ENCODE assay signal across 8 mouse cellular contexts in genomic region chr3:95653473-95654034, GRCm38 (mm10). TPM values are rescaled to one million over a fixed set of nuclear protein-coding genes. Genes with fewer than 3 reads are reported as not detected.
A peak's percentile ranks its signal among the peaks of the same experiment; 100 is the strongest.
DNase-seq lines count a peak whose midpoint lies in the region; ATAC-seq and TF ChIP-seq lines count a peak whose summit lies in the region.

No protein-coding gene starts in this region.

- no peaks in the 10 kb centered on the region for H3K9me3 ChIP-seq in forebrain, postnatal 0 days (ENCODE audit: low read length)
- H3K9me3 ChIP-seq in forebrain, embryonic 11.5 days (ENCODE audit: control insufficient read depth, low read length): no peaks in the 10 kb centered on the region
- no peaks in the 10 kb centered on the region for H3K9me3 ChIP-seq in CH12.LX (replicated peaks; ENCODE audit: low read length)
- no peaks in the 10 kb centered on the region for H3K9me3 ChIP-seq in heart, embryonic 13.5 days
- H3K9me3 ChIP-seq in lung, postnatal 0 days (ENCODE audit: low read length): no peaks in the 10 kb centered on the region

- H3K4me2 ChIP-seq in forebrain, postnatal 0 days (ENCODE audit: low read depth): no peak overlapping the region
- H3K4me2 ChIP-seq in forebrain, embryonic 11.5 days (ENCODE audit: low read depth, low read length, severe bottlenecking): no peak overlapping the region
- H3K4me2 ChIP-seq in CH12.LX (ENCODE audit: insufficient read depth, low read depth, poor library complexity, severe bottlenecking): no peak overlapping the region
- H3K4me2 ChIP-seq in heart, embryonic 13.5 days: peak overlapping the region; percentile 22
- H3K4me2 ChIP-seq in lung, postnatal 0 days (replicated peaks; ENCODE audit: low read depth, low read length): peak overlapping the region; percentile 23; the same call in 1 of the 2 replicates

- TF ChIP-seq EP300 in CH12.LX (IDR thresholded peaks at IDR 0.05; ENCODE audit: low read length): no peak
- peak; percentile 82; the same call in 1 of the 2 replicates for TF ChIP-seq EP300 in lung, postnatal 0 days (IDR thresholded peaks at IDR 0.05)

- H3K27me3 ChIP-seq in forebrain, postnatal 0 days (ENCODE audit: insufficient read depth, low read length): no peaks in the 10 kb centered on the region
- H3K27me3 ChIP-seq in forebrain, embryonic 11.5 days (ENCODE audit: control insufficient read depth, insufficient read depth, low read length): no peaks in the 10 kb centered on the region
- H3K27me3 ChIP-seq in CH12.LX (replicated peaks): no peaks in the 10 kb centered on the region
- no peaks in the 10 kb centered on the region for H3K27me3 ChIP-seq in heart, embryonic 13.5 days (replicated peaks)
- H3K27me3 ChIP-seq in lung, postnatal 0 days (replicated peaks; ENCODE audit: insufficient read depth, low read length): no peaks in the 10 kb centered on the region

- TF ChIP-seq POLR2A in CH12.LX (IDR thresholded peaks at IDR 0.05; ENCODE audit: low read depth, low read length): no peak

- dilution Hi-C loops in CH12.LX (cut with MboI; ENCODE audit: extremely low pct_ligation_motif_present, extremely low pct_unique_long_range_greater_than_20kb, low sequenced_read_pairs): no loop called here

- in situ Hi-C loops in CH12.LX (cut with MboI; ENCODE audit: low pct_ligation_motif_present, low pct_unique_long_range_greater_than_20kb, low sequenced_read_pairs): loop anchor here (10.0 kb wide), 1 partner anchor 571 kb away; the partner anchor contains the start of genes Hist2h2ac and Hist2h2be

- DNase-seq in forebrain, postnatal 0 days: peak; percentile 50
- no peak for DNase-seq in forebrain, embryonic 11.5 days (ENCODE audit: low spot score)
- no peak for DNase-seq in CH12.LX (ENCODE audit: extremely low read depth)
- peak; percentile 99 for DNase-seq in lung, postnatal 0 days (ENCODE audit: low spot score)
- no peak for DNase-seq in cerebellum, postnatal 4 days (ENCODE audit: low spot score in 2 of 2)
- DNase-seq in thymus, adult 18-20 months: no peak

- no peak for TF ChIP-seq CTCF in forebrain, postnatal 0 days (IDR thresholded peaks at IDR 0.05; ENCODE audit: low read depth)
- no peak for TF ChIP-seq CTCF in CH12.LX (conservative IDR thresholded peaks at IDR 0.05 in 1 of 2, IDR thresholded peaks at IDR 0.05 in 1 of 2; ENCODE audit: low read depth in 2 of 2, low read length in 2 of 2)
- no peak for TF ChIP-seq CTCF in lung, postnatal 0 days (IDR thresholded peaks at IDR 0.05)

- no peak overlapping the region for H3K4me3 ChIP-seq in forebrain, postnatal 0 days (ENCODE audit: low read depth, low read length)
- no peak overlapping the region for H3K4me3 ChIP-seq in forebrain, embryonic 11.5 days (ENCODE audit: low read depth, low read length)
- no peak overlapping the region for H3K4me3 ChIP-seq in CH12.LX (replicated peaks in 1 of 3; ENCODE audit: low read depth in 2 of 3, low read length in 2 of 3, poor library complexity in 1 of 3)
- no peak overlapping the region for H3K4me3 ChIP-seq in heart, embryonic 13.5 days
- H3K4me3 ChIP-seq in lung, postnatal 0 days (ENCODE audit: low read depth, low read length): no peak overlapping the region

- no peaks in the 10 kb centered on the region for H3K79me2 ChIP-seq in CH12.LX (replicated peaks; ENCODE audit: control insufficient read depth, extremely low read depth, insufficient read depth, poor library complexity, severe bottlenecking)

- no peak for TF ChIP-seq RAD21 in CH12.LX (IDR thresholded peaks at IDR 0.05; ENCODE audit: low read depth, low read length)

- no peak overlapping the region for H3K9ac ChIP-seq in forebrain, postnatal 0 days
- H3K9ac ChIP-seq in forebrain, embryonic 11.5 days (ENCODE audit: low read length): no peak overlapping the region
- H3K9ac ChIP-seq in CH12.LX (ENCODE audit: insufficient read depth, low read depth): 0 out of 2 replicates have a peak overlapping the region, but pooled peaks have one; percentile 47
- peak overlapping the region; percentile 37; the same call in 1 of the 2 replicates for H3K9ac ChIP-seq in heart, embryonic 13.5 days
- peak overlapping the region; percentile 29; the same call in 1 of the 2 replicates for H3K9ac ChIP-seq in lung, postnatal 0 days (replicated peaks; ENCODE audit: low read depth)

- H3K4me1 ChIP-seq in forebrain, postnatal 0 days (ENCODE audit: insufficient read depth): no peaks in the 10 kb centered on the region
- H3K4me1 ChIP-seq in forebrain, embryonic 11.5 days (replicated peaks; ENCODE audit: control insufficient read depth, insufficient read depth, low read length): no peaks in the 10 kb centered on the region
- peaks cover 24 to 85% of the 10 kb centered on the region in 2 experiments for H3K4me1 ChIP-seq in CH12.LX (ENCODE audit: control insufficient read depth in 1 of 2, insufficient read depth in 2 of 2)
- peaks cover 39% of the 10 kb centered on the region for H3K4me1 ChIP-seq in heart, embryonic 13.5 days
- H3K4me1 ChIP-seq in lung, postnatal 0 days (ENCODE audit: insufficient read depth, low read depth, low read length): peaks cover 21% of the 10 kb centered on the region

- no peak overlapping the region for H3K27ac ChIP-seq in forebrain, postnatal 0 days (ENCODE audit: low read depth, low read length)
- H3K27ac ChIP-seq in forebrain, embryonic 11.5 days (ENCODE audit: low read depth, low read length): no peak overlapping the region
- H3K27ac ChIP-seq in CH12.LX (ENCODE audit: insufficient read depth, low read depth): peak overlapping the region; percentile 35; the same call in 1 of the 2 replicates
- H3K27ac ChIP-seq in heart, embryonic 13.5 days (replicated peaks): peak overlapping the region; percentile 59
- H3K27ac ChIP-seq in lung, postnatal 0 days (ENCODE audit: low read length): peak overlapping the region; percentile 87

- H3K36me3 ChIP-seq in forebrain, postnatal 0 days (ENCODE audit: insufficient read depth): no peaks in the 10 kb centered on the region
- H3K36me3 ChIP-seq in forebrain, embryonic 11.5 days (ENCODE audit: control insufficient read depth, insufficient read depth, low read length): no peaks in the 10 kb centered on the region
- H3K36me3 ChIP-seq in CH12.LX (replicated peaks in 1 of 2; ENCODE audit: control insufficient read depth in 1 of 2, insufficient read depth in 1 of 2, low read length in 1 of 2): no peaks in the 10 kb centered on the region
- no peaks in the 10 kb centered on the region for H3K36me3 ChIP-seq in heart, embryonic 13.5 days
- no peaks in the 10 kb centered on the region for H3K36me3 ChIP-seq in lung, postnatal 0 days (ENCODE audit: insufficient read depth, low read length)

- WGBS in forebrain, postnatal 0 days: 14% methylated on average over 11 of the region's 11 CpGs
- WGBS in forebrain, embryonic 11.5 days: 21% methylated on average over 11 of the region's 11 CpGs
- WGBS in heart, embryonic 13.5 days: 22% methylated on average over 11 of the region's 11 CpGs
- 15% methylated on average over 11 of the region's 11 CpGs for WGBS in lung, postnatal 0 days

- peak; percentile 18; the same call in 1 of the 2 replicates for ATAC-seq in forebrain, postnatal 0 days
- ATAC-seq in forebrain, embryonic 11.5 days (replicated peaks; ENCODE audit: low FRiP score): no peak
- no peak for ATAC-seq in heart, embryonic 13.5 days (ENCODE audit: extremely low read depth, insufficient number of reproducible peaks, low FRiP score, low TSS enrichment)
- ATAC-seq in lung, postnatal 0 days: peak; percentile 80
- ATAC-seq in erythroid progenitor cell, adult 5-6 weeks (replicated peaks; ENCODE audit: low FRiP score, poor library complexity, severe bottlenecking): no peak

TF ChIP-seq in CH12.LX, 34 proteins besides CTCF, POLR2A, EP300 and RAD21 (continues in another document):
- no peak for TF ChIP-seq MEF2A (IDR thresholded peaks at IDR 0.05; ENCODE audit: borderline replicate concordance, low read depth, low read length)

RNA-seq across cellular contexts. Expression of gene Mcl1, which starts 5.0 kb away (rescaled TPM):
- 131 and 137 TPM in 2 replicates for total RNA-seq in forebrain, postnatal 0 days (2014; rRNA removed)
- 42.9 and 46.6 TPM in 2 replicates for polyA plus RNA-seq in forebrain, postnatal 0 days (2015; fragmentation: Nextera tagmentation; extraction: Ambion mirVana)
- 66.8 and 69.9 TPM in 2 replicates for polyA plus RNA-seq in forebrain, embryonic 11.5 days (2014; fragmentation: Nextera tagmentation; extraction: Ambion mirVana)
- total RNA-seq in CH12.LX (2012; rRNA removed) (95.9 and 114 TPM in 2 replicates), CH12.LX (2014; rRNA removed) (223 and 225 TPM in 2 replicates)
- polyA plus RNA-seq in CH12.LX (2012; ENCODE audit: insufficient read length, low read depth): 188 and 197 TPM in 2 replicates
- 36.0 and 36.2 TPM in 2 replicates for polyA plus RNA-seq in heart, embryonic 13.5 days (2015; fragmentation: Nextera tagmentation; extraction: Ambion mirVana)
- polyA plus RNA-seq in lung, postnatal 0 days (2015; fragmentation: Nextera tagmentation; extraction: Ambion mirVana): 99.6 and 101 TPM in 2 replicates
- total RNA-seq in erythroid progenitor cell, adult 5-6 weeks (2015; ENCODE audit: low replicate concordance): 161 and 212 TPM in 2 replicates
- total RNA-seq in erythroid progenitor cell, adult 5-6 weeks (2017; ENCODE audit: low replicate concordance): 104 and 138 TPM in 2 replicates

RNA-seq across cellular contexts. Expression of gene Ensa, which starts 28.8 kb away (rescaled TPM):
- 140 and 146 TPM in 2 replicates for total RNA-seq in forebrain, postnatal 0 days (2014; rRNA removed)
- 145 and 151 TPM in 2 replicates for polyA plus RNA-seq in forebrain, postnatal 0 days (2015; fragmentation: Nextera tagmentation; extraction: Ambion mirVana)
- 85.1 and 94.3 TPM in 2 replicates for polyA plus RNA-seq in forebrain, embryonic 11.5 days (2014; fragmentation: Nextera tagmentation; extraction: Ambion mirVana)
- total RNA-seq in CH12.LX (2012; rRNA removed) (51.5 and 53.9 TPM in 2 replicates), CH12.LX (2014; rRNA removed) (57.8 and 60.8 TPM in 2 replicates)
- polyA plus RNA-seq in CH12.LX (2012; ENCODE audit: insufficient read length, low read depth): 58.4 and 62.6 TPM in 2 replicates
- polyA plus RNA-seq in heart, embryonic 13.5 days (2015; fragmentation: Nextera tagmentation; extraction: Ambion mirVana): 46.5 and 53.1 TPM in 2 replicates
- polyA plus RNA-seq in lung, postnatal 0 days (2015; fragmentation: Nextera tagmentation; extraction: Ambion mirVana): 48.2 and 52.0 TPM in 2 replicates
- 65.4 and 75.3 TPM in 2 replicates for total RNA-seq in erythroid progenitor cell, adult 5-6 weeks (2015; ENCODE audit: low replicate concordance)
- total RNA-seq in erythroid progenitor cell, adult 5-6 weeks (2017; ENCODE audit: low replicate concordance): 117 and 119 TPM in 2 replicates

RNA-seq across cellular contexts. Expression of gene Adamtsl4, which starts 34.2 kb away (rescaled TPM):
- total RNA-seq in forebrain, postnatal 0 days (2014; rRNA removed): 0.81 and 1.8 TPM in 2 replicates
- 0.67 and 2.0 TPM in 2 replicates for polyA plus RNA-seq in forebrain, postnatal 0 days (2015; fragmentation: Nextera tagmentation; extraction: Ambion mirVana)
- polyA plus RNA-seq in forebrain, embryonic 11.5 days (2014; fragmentation: Nextera tagmentation; extraction: Ambion mirVana): 0.64 and 1.6 TPM in 2 replicates
- total RNA-seq in CH12.LX (2012; rRNA removed): 0.85 and 1.1 TPM in 2 replicates
- not detected in 2 replicates for total RNA-seq in CH12.LX (2014; rRNA removed)
- 0.10 TPM in 1 of 2 replicates, not detected in the other for polyA plus RNA-seq in CH12.LX (2012; ENCODE audit: insufficient read length, low read depth)
- polyA plus RNA-seq in heart, embryonic 13.5 days (2015; fragmentation: Nextera tagmentation; extraction: Ambion mirVana): 4.8 and 7.3 TPM in 2 replicates
- 11.8 and 13.2 TPM in 2 replicates for polyA plus RNA-seq in lung, postnatal 0 days (2015; fragmentation: Nextera tagmentation; extraction: Ambion mirVana)
- total RNA-seq in erythroid progenitor cell, adult 5-6 weeks (2015; ENCODE audit: low replicate concordance): 0.84 TPM in 1 of 2 replicates, not detected in the other
- total RNA-seq in erythroid progenitor cell, adult 5-6 weeks (2017; ENCODE audit: low replicate concordance): 0.39 and 1.2 TPM in 2 replicates

Comparison
In these comparisons a context has a peak if more than half of its experiments do, and no peak if none do; other contexts are left out.
1. ATAC-seq: peak in forebrain, postnatal 0 days (single experiment) and lung, postnatal 0 days (single experiment); none in forebrain, embryonic 11.5 days (single experiment), heart, embryonic 13.5 days (single experiment) and erythroid progenitor cell, adult 5-6 weeks (single experiment).
2. DNase-seq: peak in forebrain, postnatal 0 days (single experiment) and lung, postnatal 0 days (single experiment); none in forebrain, embryonic 11.5 days (single experiment), CH12.LX (single experiment), cerebellum, postnatal 4 days (0 of 2) and thymus, adult 18-20 months (0 of 2).
3. H3K27ac ChIP-seq: peak in CH12.LX (single experiment), heart, embryonic 13.5 days (single experiment) and lung, postnatal 0 days (single experiment); none in forebrain, postnatal 0 days (single experiment) and forebrain, embryonic 11.5 days (single experiment).
4. H3K4me2 ChIP-seq: peak in heart, embryonic 13.5 days (single experiment) and lung, postnatal 0 days (single experiment); none in forebrain, postnatal 0 days (single experiment), forebrain, embryonic 11.5 days (single experiment) and CH12.LX (single experiment).
5. H3K9ac ChIP-seq: peak in CH12.LX (single experiment), heart, embryonic 13.5 days (single experiment) and lung, postnatal 0 days (single experiment); none in forebrain, postnatal 0 days (single experiment) and forebrain, embryonic 11.5 days (single experiment).